Mouse (Mus musculus) inflammation-experienced regulatory T-cells, adult 16 weeks (primary cell): ENCODE results near the gene Inhbc. TPM values are rescaled to one million over a fixed set of nuclear protein-coding genes. Genes with fewer than 3 reads are reported as not detected.

Source experiments
- polyA plus RNA-seq: library from polyadenylated mRNA; unstranded; fragments of 100-300 nt; shearing (Covaris generic); gene quantifications from one replicate; pipeline ENCODE4 v1.2.1, GENCODE M21; 2017

Inhbc gene
- polyA plus RNA-seq, result not detected

DNA sequence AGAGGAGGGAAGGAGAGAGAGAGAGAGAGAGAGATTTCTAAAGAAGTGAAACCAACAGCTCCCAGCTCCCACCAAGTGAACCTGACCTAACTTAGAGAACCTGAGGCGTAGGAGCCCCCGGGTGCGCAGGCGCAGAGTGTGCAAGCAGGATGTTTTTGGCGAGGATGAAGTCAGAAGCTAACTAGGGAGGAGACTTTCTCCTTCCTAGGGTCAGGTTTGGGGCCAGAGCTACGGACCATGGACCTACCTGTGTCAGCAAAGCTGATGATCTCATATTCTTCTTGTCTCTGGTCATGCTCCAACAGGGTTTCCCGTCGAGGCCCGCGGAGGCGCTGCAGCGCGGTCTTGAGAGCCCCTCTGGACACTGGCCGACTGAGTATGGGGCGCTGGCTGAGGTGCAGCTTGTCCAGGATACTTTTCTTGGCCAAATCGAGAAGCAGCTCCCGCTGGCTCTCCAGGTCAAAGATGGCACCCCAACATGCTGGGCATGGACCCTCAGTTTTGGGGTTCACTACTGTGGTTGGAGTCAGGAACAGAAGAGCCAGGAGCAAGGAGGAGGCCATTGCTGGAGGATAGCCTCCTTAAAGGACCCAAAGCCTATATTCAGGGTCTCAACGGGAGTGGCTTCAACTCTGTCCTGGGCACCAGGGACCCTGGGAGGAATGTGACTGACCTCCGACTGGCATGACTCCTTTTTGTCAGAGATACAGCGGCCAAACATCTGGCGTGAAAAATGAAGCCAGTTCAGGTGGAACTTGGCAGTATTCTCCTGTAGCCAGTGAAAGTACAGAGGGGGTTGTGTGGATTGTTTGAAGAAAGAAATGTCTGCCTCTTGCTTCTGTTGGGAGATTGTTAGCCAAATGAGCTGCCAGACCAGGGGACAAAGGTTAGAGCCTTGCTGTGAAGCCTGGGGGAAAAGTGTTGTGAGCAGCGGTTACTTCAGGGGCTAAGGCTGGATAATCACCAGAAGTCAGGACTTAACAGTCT, at the start of gene Inhbc:
Gene Inhbc (minus strand): TSS at position 598 of the 987 bp plus-strand sequence.

DNA sequence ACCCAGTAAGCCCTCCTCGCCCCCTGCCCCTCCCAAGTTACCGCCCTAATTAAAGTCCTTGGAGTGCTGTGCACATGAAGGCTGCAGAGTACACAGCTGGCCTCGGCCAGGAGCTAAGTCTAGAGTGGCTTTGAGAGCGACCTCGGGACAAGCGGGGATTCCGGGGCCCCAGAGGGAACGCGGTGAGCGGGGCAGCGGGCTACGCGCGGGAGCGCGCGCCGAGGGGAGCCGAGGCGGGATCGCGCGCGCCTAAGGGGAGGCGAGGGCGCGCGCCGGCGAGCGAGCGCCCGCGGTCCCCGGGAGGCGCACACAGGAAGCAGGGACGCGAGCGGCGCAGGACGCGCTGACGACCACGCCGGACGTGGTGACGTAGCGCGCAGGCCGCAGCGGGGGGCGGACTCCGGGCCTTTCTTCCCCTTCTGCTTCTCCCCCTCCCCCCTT, 10.0 kb upstream of the Inhbc start, which contains the start of gene R3hdm2:
Gene R3hdm2 (plus strand): TSS at position 77 of the 441 bp plus-strand sequence.

DNA sequence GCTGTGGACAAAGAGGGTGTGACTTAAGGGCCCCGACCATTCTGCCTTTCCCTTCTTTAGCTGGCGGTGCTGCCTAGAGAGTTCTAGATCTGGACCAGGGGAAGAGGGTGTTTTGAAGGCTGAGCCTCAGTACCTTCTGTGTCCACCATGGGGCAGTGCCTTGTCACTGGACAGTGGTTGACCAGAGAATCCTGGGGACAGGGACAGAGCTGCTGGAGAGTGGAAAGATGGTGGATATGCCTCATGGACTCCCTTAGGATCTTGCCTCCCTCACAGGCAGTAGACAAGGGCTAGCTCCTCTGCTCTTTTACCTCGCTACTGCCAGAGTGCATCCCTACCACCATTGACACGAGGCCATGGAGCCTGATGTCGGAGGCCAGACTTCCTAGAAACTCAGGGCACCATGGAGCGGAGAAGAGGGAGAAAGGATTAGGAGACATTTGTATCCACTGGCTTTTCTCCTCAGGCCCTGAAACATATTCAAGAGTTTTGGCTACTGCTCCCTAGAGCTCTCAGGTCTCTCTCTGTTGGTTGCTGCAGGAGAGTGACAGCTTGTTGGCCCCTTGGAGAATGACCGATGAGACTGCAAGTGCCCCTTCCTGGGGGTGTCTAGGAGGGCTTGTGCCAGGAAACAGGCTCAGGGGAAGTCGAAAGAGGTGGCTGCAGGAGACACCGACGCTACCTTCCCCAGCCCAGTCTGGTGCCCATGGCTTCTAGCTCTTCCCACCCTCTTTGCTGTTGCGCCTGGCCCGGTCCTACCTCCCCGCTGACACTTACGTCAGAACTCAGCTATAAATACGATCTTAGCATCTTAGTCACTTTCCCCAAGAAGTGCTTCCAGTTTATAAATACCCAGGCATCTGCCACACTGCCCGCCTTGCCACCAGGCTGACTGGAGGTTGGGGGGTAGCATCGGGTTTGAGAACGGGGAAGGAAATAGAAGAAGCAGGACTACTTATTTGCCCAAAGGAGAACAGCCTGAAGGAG, 16.0 kb downstream of the Inhbc start, which contains the start of gene Inhbe:
Gene Inhbe (minus strand): TSS at position 503 of the 987 bp plus-strand sequence.

DNA sequence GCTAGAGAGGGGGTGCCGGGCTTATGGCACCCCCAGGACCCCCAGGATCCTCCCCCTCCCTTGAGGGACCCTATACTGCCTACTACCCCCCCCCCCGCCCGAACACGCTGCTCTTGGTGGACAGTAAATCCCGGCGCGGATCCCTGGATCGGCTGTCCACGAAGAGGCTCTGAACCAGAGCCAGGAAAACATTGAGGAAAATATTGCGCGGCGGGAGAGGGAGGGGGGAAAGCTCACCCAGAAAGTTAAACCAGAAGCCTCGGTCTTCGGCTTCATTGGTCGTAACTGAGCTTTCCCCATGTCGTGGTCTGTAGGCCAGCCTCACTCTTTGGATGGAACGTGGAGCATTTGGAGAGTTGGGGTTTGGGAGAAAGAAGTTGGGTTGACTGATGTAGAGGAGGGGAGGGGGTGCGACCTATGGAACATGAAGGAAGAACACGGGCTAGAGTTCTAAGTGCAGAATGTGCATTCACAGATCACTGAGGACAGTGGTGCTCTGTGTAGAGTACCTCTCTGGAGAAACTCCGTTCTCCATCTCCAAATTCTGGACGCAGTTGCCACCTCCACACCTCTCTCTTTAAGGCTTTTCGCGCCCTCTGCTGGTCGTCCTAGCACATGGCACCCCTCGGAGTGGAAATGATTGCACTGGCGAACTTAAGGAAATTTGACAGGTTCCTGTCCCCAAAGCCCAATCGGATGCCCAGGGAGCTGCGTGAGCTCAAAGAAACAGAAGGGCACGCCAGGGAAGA, 28.2 kb downstream of the Inhbc start, which contains the start of gene Gli1:
Gene Gli1 (minus strand): TSS at position 84 of the 749 bp plus-strand sequence.

DNA sequence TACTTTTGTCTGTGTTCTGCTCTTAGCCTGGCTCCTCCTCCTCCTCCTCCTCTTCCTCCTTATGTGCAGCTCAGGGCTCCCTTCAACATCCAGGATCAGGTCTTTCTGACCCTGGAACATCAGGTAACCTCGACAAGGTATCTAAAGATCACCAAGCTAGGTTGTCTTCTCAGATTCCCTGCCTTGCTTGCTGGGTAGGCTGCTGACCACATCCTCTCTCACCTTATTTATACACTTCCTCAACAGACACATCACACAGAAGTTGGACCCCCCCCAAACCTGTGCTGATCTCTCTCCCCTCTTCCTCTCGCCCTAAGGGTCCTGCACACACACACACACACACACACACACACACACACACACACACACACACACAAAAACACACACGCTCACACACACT, 48.6 kb downstream of the Inhbc start, which contains the start of gene Arhgap9:
Gene Arhgap9 (plus strand): TSS at position 344 of the 400 bp plus-strand sequence.

DNA sequence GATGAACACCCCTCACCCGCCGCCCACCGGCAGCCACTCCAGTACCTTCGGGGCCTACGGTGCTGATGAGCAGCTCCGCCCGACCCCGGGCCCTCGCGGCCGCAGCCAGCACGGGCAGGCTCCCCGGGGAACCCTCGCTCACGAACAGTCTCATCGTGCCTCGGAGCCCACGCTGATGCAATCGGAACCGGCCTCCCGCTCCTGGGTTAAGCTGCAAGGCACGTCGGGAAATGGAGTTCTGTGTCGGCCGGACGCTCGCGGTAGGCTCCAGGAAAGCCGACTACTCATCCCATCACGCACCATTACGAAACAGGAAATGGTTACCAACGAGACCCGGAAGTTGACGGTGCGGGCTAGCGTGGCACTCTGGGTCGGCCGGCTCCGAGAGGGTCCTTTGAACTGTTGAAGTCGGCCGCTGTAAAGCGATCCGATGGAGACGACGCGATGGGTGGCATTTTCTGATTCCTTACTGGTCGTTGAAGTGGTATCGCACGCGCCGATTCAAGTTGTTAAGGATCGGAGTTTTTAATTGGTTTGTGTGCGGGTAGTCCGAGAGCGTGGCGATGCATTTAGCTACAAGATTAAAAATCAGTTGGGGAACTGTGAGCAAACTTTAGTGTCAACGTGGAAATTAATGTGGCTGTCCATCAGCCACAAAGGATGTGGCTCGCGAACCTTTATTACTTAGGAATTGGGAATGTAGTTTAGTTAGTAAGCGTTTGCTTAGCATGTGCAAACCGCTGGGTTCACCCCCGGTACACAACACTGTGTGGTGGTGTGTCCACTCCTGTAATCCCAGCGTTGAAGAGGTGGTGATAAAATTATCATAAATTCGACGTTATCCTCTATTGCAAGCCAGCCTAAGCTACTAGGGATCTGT, 58.5 kb downstream of the Inhbc start, which contains the start of gene Mars:
Gene Mars (minus strand): TSS at position 311 of the 880 bp plus-strand sequence.

Other genes starting within 250 kb of the Inhbc start
- gene Os9, start 249.3 kb downstream of the Inhbc start, polyA plus RNA-seq, result 232 TPM
- gene B4galnt1, start 205.2 kb downstream of the Inhbc start, polyA plus RNA-seq, result 632 TPM
- 6.5 TPM for gene Slc26a10, start 189.8 kb downstream of the Inhbc start, polyA plus RNA-seq
- gene Arhgef25, start 180.3 kb downstream of the Inhbc start, polyA plus RNA-seq, result 0.32 TPM
- 141 TPM for gene Dtx3, start 174.7 kb downstream of the Inhbc start, polyA plus RNA-seq
- gene Pip4k2c, start 158.8 kb downstream of the Inhbc start, polyA plus RNA-seq, result 43.4 TPM
- 0.33 TPM for gene Kif5a, start 107.1 kb downstream of the Inhbc start, polyA plus RNA-seq
- 131 TPM for gene Dctn2, start 104.1 kb downstream of the Inhbc start, polyA plus RNA-seq
- 8.4 TPM for gene Mbd6, start 81.4 kb downstream of the Inhbc start, polyA plus RNA-seq
- 81.4 TPM for gene Mars, start 58.6 kb downstream of the Inhbc start, polyA plus RNA-seq
- 164 TPM for gene Arhgap9, start 48.5 kb downstream of the Inhbc start, polyA plus RNA-seq
- gene Gli1, start 28.5 kb downstream of the Inhbc start, polyA plus RNA-seq, result 0.38 TPM
- not detected for gene Inhbe, start 16.0 kb downstream of the Inhbc start, polyA plus RNA-seq
- 15.8 TPM for gene R3hdm2, start 9.9 kb upstream of the Inhbc start, polyA plus RNA-seq
- 0.87 TPM for gene Stac3, start 131.3 kb upstream of the Inhbc start, polyA plus RNA-seq
- gene Ndufa4l2, start 144.5 kb upstream of the Inhbc start, polyA plus RNA-seq, result not detected
- gene Shmt2, start 152.0 kb upstream of the Inhbc start, polyA plus RNA-seq, result 106 TPM
- not detected for gene Nxph4, start 164.1 kb upstream of the Inhbc start, polyA plus RNA-seq